Mouse (Mus musculus) embryonic facial prominence, embryonic 14.5 days (tissue): ENCODE measurements around the gene Eno3. TPM values are rescaled to one million over a fixed set of nuclear protein-coding genes. Genes with fewer than 3 reads are reported as not detected.

Source experiments
- ATAC-seq: fragments of 200-750 bp; cut with Nextera tagmentation; 2 replicates; pipeline ENCODE4 v1.8.0; 2017; ENCODE audit warnings: low read depth, moderate number of reproducible peaks, moderate TSS enrichment
- DNase-seq: peaks from one replicate; pipeline ENCODE4 v3.0.0-alpha.2; 2015; ENCODE audit warnings: low spot score
- H3K27ac ChIP-seq: fragments of 300-500 bp; sonication (generic); replicated peaks from 2 replicates; pipeline ENCODE4 v1.5.1; 2014; ENCODE audit warnings: low read depth, mild to moderate bottlenecking, low read length, moderate library complexity
- H3K27me3 ChIP-seq: fragments of 300-500 bp; sonication (generic); replicated peaks from 2 replicates; pipeline ENCODE4 v1.6.1; 2014; ENCODE audit warnings: low read length; ENCODE audit not compliant: control insufficient read depth, insufficient read depth
- H3K36me3 ChIP-seq: fragments of 300-500 bp; sonication (generic); 2 replicates; pipeline ENCODE4 v1.6.1; 2014; ENCODE audit warnings: low read length, mixed read lengths; ENCODE audit not compliant: control insufficient read depth, insufficient read depth
- H3K4me1 ChIP-seq: fragments of 300-500 bp; sonication (generic); 2 replicates; pipeline ENCODE4 v1.6.1; 2014; ENCODE audit warnings: antibody characterized with exemption, low read length; ENCODE audit not compliant: control insufficient read depth, insufficient read depth
- H3K4me2 ChIP-seq: fragments of 300-500 bp; sonication (generic); 2 replicates; pipeline ENCODE4 v1.6.1; 2014; ENCODE audit warnings: low read depth, mild to moderate bottlenecking, low read length, moderate library complexity, mixed read lengths
- H3K4me3 ChIP-seq: fragments of 300-500 bp; sonication (generic); 2 replicates; pipeline ENCODE4 v1.5.1; 2014; ENCODE audit warnings: low read depth, mild to moderate bottlenecking, low read length
- H3K9ac ChIP-seq: fragments of 300-500 bp; sonication (generic); 2 replicates; pipeline ENCODE4 v1.6.1; 2014; ENCODE audit warnings: low read depth, mild to moderate bottlenecking, low read length, moderate library complexity, mixed read lengths
- H3K9me3 ChIP-seq: fragments of 300-500 bp; sonication (generic); 2 replicates; pipeline ENCODE4 v1.6.1; 2016; ENCODE audit warnings: low read length; ENCODE audit not compliant: control insufficient read depth
- WGBS: fragments of 180-500 bp; shearing (Covaris S2); extraction: QIAGEN DNeasy Blood & Tissue Kit; methylation state at CpG from one replicate; pipeline ENCODE4 v1.1.7; 2014; 5-methylcytosine and 5-hydroxymethylcytosine counted together
- polyA plus RNA-seq: library from polyadenylated mRNA; unstranded; fragments of >200 nt; fragmentation: Nextera tagmentation; extraction: Ambion mirVana; gene quantifications from 2 replicates; pipeline ENCODE4 v1.2.1, GENCODE M21; 2014

The Eno3 gene
- polyA plus RNA-seq, 1 experiment from 2014 or later = 289 TPM

- WGBS = 41% methylated on average over 6 of the region's 6 CpGs
- Histone ChIP-seq H3K27me3 (no peaks in the 10 kb centered on the region), H3K9me3 (no peaks in the 10 kb centered on the region), H3K36me3 (peaks cover 27% of the 10 kb centered on the region), H3K4me1 (peaks cover 31% of the 10 kb centered on the region), H3K4me3 (0 out of 2 replicates have a peak overlapping the region, but pooled peaks have one; percentile 6), H3K9ac (no peak overlapping the region), H3K4me2 (peak overlapping the region; percentile 98), H3K27ac (peak overlapping the region; percentile 90)
- DNase-seq = no peak
- ATAC-seq = no peak
Observed at GRCm38 (mm10) chr11:70657573-70657972, 571 bp downstream of the Eno3 start.

DNA sequence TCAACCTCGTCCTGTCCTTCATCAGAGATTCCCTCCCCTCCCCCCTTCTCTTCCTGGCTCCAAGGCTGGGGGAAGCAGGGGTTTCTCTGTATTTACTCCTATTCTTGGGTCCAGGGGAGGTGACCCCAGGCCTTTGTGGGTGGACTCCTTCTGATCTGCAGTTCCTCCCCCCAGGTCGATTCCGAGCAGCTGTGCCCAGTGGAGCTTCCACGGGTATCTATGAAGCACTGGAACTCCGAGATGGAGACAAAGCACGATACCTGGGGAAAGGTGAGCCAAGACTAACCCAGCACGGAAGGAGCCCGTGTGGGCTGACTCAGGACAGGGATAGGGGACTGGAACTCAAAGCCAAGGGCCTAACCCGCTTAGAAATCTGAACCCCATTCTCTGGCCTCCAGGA lies 989 bp downstream of the Eno3 start:
- Histone ChIP-seq H3K36me3 (peaks cover 28% of the 10 kb centered on the region), H3K27me3 (no peaks in the 10 kb centered on the region), H3K9ac (no peak overlapping the region), H3K4me3 (0 out of 2 replicates have a peak overlapping the region, but pooled peaks have one; percentile 6), H3K4me1 (peaks cover 29% of the 10 kb centered on the region), H3K4me2 (peak overlapping the region; percentile 98; the same call in 1 of the 2 replicates), H3K27ac (peak overlapping the region; percentile 15; the same call in 1 of the 2 replicates), H3K9me3 (no peaks in the 10 kb centered on the region)
- DNase-seq (no peak), ATAC-seq (no peak)
- 47% methylated on average over 9 of the region's 9 CpGs for WGBS

DNA sequence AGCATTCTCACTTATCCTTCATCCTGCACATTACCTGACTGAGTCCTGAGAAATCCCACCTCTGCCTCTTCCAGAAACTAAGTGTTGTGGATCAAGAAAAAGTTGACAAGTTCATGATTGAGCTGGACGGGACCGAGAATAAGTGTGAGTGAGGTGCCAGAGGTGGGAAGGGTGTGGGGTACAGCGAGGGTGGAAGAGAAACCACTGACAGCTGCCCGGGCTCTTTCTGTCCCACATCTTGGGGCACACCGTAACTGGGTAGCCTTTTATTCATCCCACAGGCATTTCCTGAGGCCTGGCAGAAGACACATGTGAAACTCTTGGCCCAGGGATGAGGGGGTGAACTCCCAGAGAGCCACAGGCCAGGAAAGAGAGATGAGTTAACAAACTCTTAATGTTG lies 1.5 kb downstream of the Eno3 start:
- H3K9me3 ChIP-seq = no peaks in the 10 kb centered on the region
- ATAC-seq (no peak), DNase-seq (no peak)
- no peaks in the 10 kb centered on the region for H3K27me3 ChIP-seq
- no peak overlapping the region; the same call in 1 of the 2 replicates for H3K9ac ChIP-seq
- WGBS = 82% methylated on average over 5 of the region's 5 CpGs
- H3K4me1 ChIP-seq = peaks cover 29% of the 10 kb centered on the region
- no peak overlapping the region for H3K27ac ChIP-seq
- peak overlapping the region; percentile 2; the same call in 1 of the 2 replicates for H3K4me2 ChIP-seq
- peaks cover 32% of the 10 kb centered on the region for H3K36me3 ChIP-seq
- 0 out of 2 replicates have a peak overlapping the region, but pooled peaks have one; percentile 2 for H3K4me3 ChIP-seq

- Histone ChIP-seq H3K9me3 (no peaks in the 10 kb centered on the region), H3K9ac (peak overlapping the region; percentile 2; the same call in 1 of the 2 replicates), H3K4me1 (peaks cover 29% of the 10 kb centered on the region), H3K36me3 (peaks cover 36% of the 10 kb centered on the region), H3K4me3 (no peak overlapping the region), H3K27me3 (no peaks in the 10 kb centered on the region), H3K4me2 (no peak overlapping the region; the same call in 1 of the 2 replicates), H3K27ac (peak overlapping the region; percentile 15; the same call in 1 of the 2 replicates)
- ATAC-seq (no peak), DNase-seq (no peak)
- 61% methylated on average over 8 of the region's 8 CpGs for whole genome bisulfite sequencing
Observed at GRCm38 (mm10) chr11:70658942-70659341, 1.9 kb downstream of the Eno3 start.

- 88% methylated on average over 8 of the region's 8 CpGs for WGBS
- no peak overlapping the region for H3K9ac ChIP-seq
- ATAC-seq (no peak), DNase-seq (no peak)
- no peak overlapping the region for H3K27ac ChIP-seq
- H3K9me3 ChIP-seq = no peaks in the 10 kb centered on the region
- H3K4me2 ChIP-seq = no peak overlapping the region
- no peak overlapping the region for H3K4me3 ChIP-seq
- peaks cover 29% of the 10 kb centered on the region for H3K4me1 ChIP-seq
- peaks cover 52% of the 10 kb centered on the region for H3K36me3 ChIP-seq
- no peaks in the 10 kb centered on the region for H3K27me3 ChIP-seq
Observed at GRCm38 (mm10) chr11:70660571-70660970, 3.6 kb downstream of the Eno3 start.

- Histone ChIP-seq H3K4me3 (no peak overlapping the region), H3K36me3 (peaks cover 63% of the 10 kb centered on the region), H3K9me3 (no peaks in the 10 kb centered on the region), H3K9ac (no peak overlapping the region), H3K27me3 (no peaks in the 10 kb centered on the region), H3K4me1 (peaks cover 14% of the 10 kb centered on the region), H3K27ac (no peak overlapping the region), H3K4me2 (no peak overlapping the region)
- DNase-seq (no peak), ATAC-seq (no peak)
- 90% methylated on average over 8 of the region's 8 CpGs for WGBS
Observed at GRCm38 (mm10) chr11:70663101-70663500, 6.1 kb downstream of the Eno3 start.

- Histone ChIP-seq H3K36me3 (peaks cover 63% of the 10 kb centered on the region), H3K9ac (no peak overlapping the region), H3K9me3 (no peaks in the 10 kb centered on the region), H3K4me2 (no peak overlapping the region), H3K27me3 (no peaks in the 10 kb centered on the region), H3K4me3 (no peak overlapping the region), H3K27ac (no peak overlapping the region), H3K4me1 (peaks cover 7% of the 10 kb centered on the region)
- 96% methylated on average over 5 of the region's 6 CpGs for WGBS
- DNase-seq (no peak), ATAC-seq (no peak)
Observed at GRCm38 (mm10) chr11:70663957-70664356, 7.0 kb downstream of the Eno3 start.

GRCm38 (mm10) chr11:70664741-70665140 lies 7.7 kb downstream of the Eno3 start:
- Histone ChIP-seq H3K9ac (no peak overlapping the region), H3K4me1 (peaks cover 6% of the 10 kb centered on the region), H3K9me3 (no peaks in the 10 kb centered on the region), H3K27ac (no peak overlapping the region), H3K4me2 (no peak overlapping the region), H3K27me3 (no peaks in the 10 kb centered on the region), H3K36me3 (peaks cover 57% of the 10 kb centered on the region), H3K4me3 (no peak overlapping the region)
- ATAC-seq = no peak
- WGBS = 92% methylated on average over 9 of the region's 9 CpGs
- no peak for DNase-seq

GRCm38 (mm10) chr11:70666687-70667086 lies 9.7 kb downstream of the Eno3 start:
- peaks cover 10% of the 10 kb centered on the region for H3K4me1 ChIP-seq
- DNase-seq (no peak), ATAC-seq (no peak)
- peaks cover 48% of the 10 kb centered on the region for H3K36me3 ChIP-seq
- H3K9me3 ChIP-seq = no peaks in the 10 kb centered on the region
- WGBS = 95% methylated on average over 8 of the region's 8 CpGs
- no peak overlapping the region for H3K4me2 ChIP-seq
- no peaks in the 10 kb centered on the region for H3K27me3 ChIP-seq
- no peak overlapping the region for H3K27ac ChIP-seq
- no peak overlapping the region for H3K9ac ChIP-seq
- no peak overlapping the region for H3K4me3 ChIP-seq
